Mouse (Mus musculus) midbrain, embryonic 11.5 days (tissue): Measurements from ENCODE around the gene Tnnt3. TPM values are rescaled to one million over a fixed set of nuclear protein-coding genes. Genes with fewer than 3 reads are reported as not detected.

Source experiments
- ATAC-seq: fragments of 200-750 bp; cut with Nextera tagmentation; 2 replicates; pipeline ENCODE4 v1.8.0; 2017; ENCODE audit warnings: moderate TSS enrichment, moderate library complexity; ENCODE audit not compliant: low FRiP score
- DNase-seq: peaks from one replicate; pipeline ENCODE4 v3.0.0; 2015; ENCODE audit warnings: low spot score; ENCODE audit errors: missing footprints
- H3K27ac ChIP-seq: fragments of 300-500 bp; sonication (generic); 2 replicates; pipeline ENCODE4 v1.5.1; 2014; ENCODE audit warnings: low read depth, low read length
- H3K27me3 ChIP-seq: fragments of 300-500 bp; sonication (generic); 2 replicates; pipeline ENCODE4 v1.6.1; 2014; ENCODE audit warnings: mild to moderate bottlenecking, low read length, moderate library complexity, mixed read lengths; ENCODE audit not compliant: control insufficient read depth, insufficient read depth
- H3K36me3 ChIP-seq: fragments of 300-500 bp; sonication (generic); 2 replicates; pipeline ENCODE4 v1.6.1; 2014; ENCODE audit warnings: mild to moderate bottlenecking, low read length, moderate library complexity, mixed read lengths; ENCODE audit not compliant: control insufficient read depth, insufficient read depth
- H3K4me1 ChIP-seq: fragments of 300-500 bp; sonication (generic); 2 replicates; pipeline ENCODE4 v1.6.1; 2014; ENCODE audit warnings: low read length; ENCODE audit not compliant: control insufficient read depth, insufficient read depth
- H3K4me2 ChIP-seq: fragments of 300-500 bp; sonication (generic); 2 replicates; pipeline ENCODE4 v1.6.1; 2014; ENCODE audit warnings: mild to moderate bottlenecking, moderate library complexity
- H3K4me3 ChIP-seq: fragments of 300-500 bp; sonication (generic); 2 replicates; pipeline ENCODE4 v1.5.1; 2014; ENCODE audit warnings: low read depth, low read length
- H3K9ac ChIP-seq: fragments of 300-500 bp; sonication (generic); 2 replicates; pipeline ENCODE4 v1.6.1; 2014; ENCODE audit warnings: low read length
- H3K9me3 ChIP-seq: fragments of 300-500 bp; sonication (generic); 2 replicates; pipeline ENCODE4 v1.6.1; 2016; ENCODE audit warnings: low read length; ENCODE audit not compliant: control insufficient read depth
- WGBS: fragments of 180-500 bp; shearing (Covaris S2); extraction: QIAGEN DNeasy Blood & Tissue Kit; methylation state at CpG from one replicate; pipeline ENCODE4 v1.1.7; 2014; 5-methylcytosine and 5-hydroxymethylcytosine counted together
- polyA plus RNA-seq: library from polyadenylated mRNA; unstranded; fragments of >200 nt; fragmentation: Nextera tagmentation; extraction: Ambion mirVana; gene quantifications from 2 replicates; pipeline ENCODE4 v1.2.1, GENCODE M21; 2014

The Tnnt3 gene
- polyA plus RNA-seq, 1 experiment from 2014 or later: 2.0 TPM

- no peak for DNase-seq
- H3K4me2 ChIP-seq: no peak overlapping the region
- no peak overlapping the region for H3K27ac ChIP-seq
- H3K9ac ChIP-seq: no peak overlapping the region
- no peaks in the 10 kb centered on the region for H3K9me3 ChIP-seq
- WGBS: 91% methylated on average over 9 of the region's 9 CpGs
- no peak for ATAC-seq
- H3K36me3 ChIP-seq: no peaks in the 10 kb centered on the region
- H3K27me3 ChIP-seq: no peaks in the 10 kb centered on the region
- H3K4me1 ChIP-seq: peaks cover 27% of the 10 kb centered on the region
- no peak overlapping the region for H3K4me3 ChIP-seq
These were observed 8.8 kb downstream of the Tnnt3 start for GRCm38 (mm10) chr7:142507453-142507852.

GRCm38 (mm10) chr7:142509518-142509917, 10.9 kb downstream of the Tnnt3 start:
- peaks cover 27% of the 10 kb centered on the region for H3K4me1 ChIP-seq
- H3K4me3 ChIP-seq: no peak overlapping the region
- H3K9ac ChIP-seq: no peak overlapping the region; the same call in 1 of the 2 replicates
- H3K27me3 ChIP-seq: no peaks in the 10 kb centered on the region
- H3K36me3 ChIP-seq: no peaks in the 10 kb centered on the region
- no peaks in the 10 kb centered on the region for H3K9me3 ChIP-seq
- ATAC-seq (0 out of 2 replicates have a peak, but pooled peaks have one; percentile 22), DNase-seq (peak; percentile 88)
- WGBS: 43% methylated on average over 14 of the region's 14 CpGs
- no peak overlapping the region for H3K4me2 ChIP-seq
- H3K27ac ChIP-seq: peak overlapping the region; percentile 56

GRCm38 (mm10) chr7:142510021-142510777, 11.6 kb downstream of the Tnnt3 start:
- Histone ChIP-seq H3K4me3 (no peak overlapping the region), H3K9ac (no peak overlapping the region), H3K4me2 (no peak overlapping the region), H3K36me3 (no peaks in the 10 kb centered on the region), H3K27ac (peak overlapping the region; percentile 41), H3K27me3 (no peaks in the 10 kb centered on the region), H3K9me3 (no peaks in the 10 kb centered on the region), H3K4me1 (peaks cover 27% of the 10 kb centered on the region)
- ATAC-seq: peak; percentile 66
- DNase-seq: peak; percentile 93
- WGBS: 8% methylated on average over 12 of the region's 12 CpGs

GRCm38 (mm10) chr7:142514048-142514447, 15.4 kb downstream of the Tnnt3 start:
- no peak for DNase-seq
- 86% methylated on average over 4 of the region's 4 CpGs for WGBS
- Histone ChIP-seq H3K4me1 (peaks cover 19% of the 10 kb centered on the region), H3K4me2 (no peak overlapping the region), H3K4me3 (no peak overlapping the region), H3K27ac (no peak overlapping the region), H3K27me3 (no peaks in the 10 kb centered on the region; the same call in 1 of the 2 replicates), H3K9ac (no peak overlapping the region), H3K36me3 (no peaks in the 10 kb centered on the region), H3K9me3 (no peaks in the 10 kb centered on the region)
- ATAC-seq: no peak

- WGBS: 57% methylated on average over 21 of the region's 21 CpGs
- no peak for DNase-seq
- no peak overlapping the region; the same call in 1 of the 2 replicates for H3K4me2 ChIP-seq
- peak overlapping the region; percentile 44 for H3K9ac ChIP-seq
- no peak overlapping the region for H3K27ac ChIP-seq
- H3K9me3 ChIP-seq: no peaks in the 10 kb centered on the region
- H3K4me1 ChIP-seq: 0 out of 2 replicates have a peak, but pooled peaks cover 7% of the 10 kb centered on the region
- H3K27me3 ChIP-seq: no peaks in the 10 kb centered on the region; the same call in 1 of the 2 replicates
- 0 out of 2 replicates have a peak, but pooled peaks have one; percentile 40 for ATAC-seq
- no peak overlapping the region for H3K4me3 ChIP-seq
- H3K36me3 ChIP-seq: no peaks in the 10 kb centered on the region
These were observed 17.8 kb downstream of the Tnnt3 start for GRCm38 (mm10) chr7:142516221-142516978.

- Histone ChIP-seq H3K9me3 (no peaks in the 10 kb centered on the region), H3K27me3 (no peaks in the 10 kb centered on the region; the same call in 1 of the 2 replicates), H3K4me1 (0 out of 2 replicates have a peak, but pooled peaks cover 7% of the 10 kb centered on the region), H3K27ac (no peak overlapping the region), H3K4me2 (no peak overlapping the region), H3K36me3 (no peaks in the 10 kb centered on the region), H3K9ac (no peak overlapping the region), H3K4me3 (no peak overlapping the region)
- no peak for DNase-seq
- 66% methylated on average over 3 of the region's 3 CpGs for WGBS
- ATAC-seq: no peak
These were observed 18.9 kb downstream of the Tnnt3 start for GRCm38 (mm10) chr7:142517531-142517930.

GRCm38 (mm10) chr7:142520331-142520730, 21.7 kb downstream of the Tnnt3 start:
- no peak for DNase-seq
- H3K27me3 ChIP-seq: no peaks in the 10 kb centered on the region; the same call in 1 of the 2 replicates
- no peaks in the 10 kb centered on the region for H3K9me3 ChIP-seq
- no peak overlapping the region for H3K9ac ChIP-seq
- H3K4me3 ChIP-seq: no peak overlapping the region
- 92% methylated on average over 4 of the region's 4 CpGs for WGBS
- no peak overlapping the region for H3K4me2 ChIP-seq
- no peaks in the 10 kb centered on the region for H3K36me3 ChIP-seq
- peaks cover 17% of the 10 kb centered on the region for H3K4me1 ChIP-seq
- no peak overlapping the region for H3K27ac ChIP-seq
- ATAC-seq: no peak

- peak; percentile 81 for DNase-seq
- Histone ChIP-seq H3K9me3 (no peaks in the 10 kb centered on the region), H3K4me3 (no peak overlapping the region), H3K4me1 (peaks cover 21% of the 10 kb centered on the region), H3K9ac (no peak overlapping the region), H3K4me2 (no peak overlapping the region), H3K27me3 (no peaks in the 10 kb centered on the region), H3K36me3 (no peaks in the 10 kb centered on the region), H3K27ac (no peak overlapping the region)
- whole genome bisulfite sequencing: 22% methylated on average over 4 of the region's 4 CpGs
- no peak for ATAC-seq
These were observed 23.7 kb downstream of the Tnnt3 start for GRCm38 (mm10) chr7:142522352-142522751.
